Mouse (Mus musculus): ENCODE measurements around the gene Wdr27. TPM values are rescaled to one million over a fixed set of nuclear protein-coding genes. Genes with fewer than 3 reads are reported as not detected.
A peak's percentile ranks its signal among the peaks of the same experiment; 100 is the strongest.
"Not testable (repeated sequence)": the region's sequence is repeated elsewhere in the genome, so short reads cannot be mapped to it uniquely, and the experiment has no call there.

The Wdr27 gene
- total and polyA plus RNA-seq, 2 experiments from 2014 or later: 1.0 to 14.6 TPM

- ATAC-seq (ENCODE audit: low FRiP score): peak; percentile 85
- not testable (repeated sequence) for H3K27me3 ChIP-seq (ENCODE audit: insufficient read depth, low read length); DNase-seq (ENCODE audit: low spot score); H3K9me3 ChIP-seq (ENCODE audit: low read length); H3K36me3 ChIP-seq (ENCODE audit: insufficient read depth, low read length); H3K4me1 ChIP-seq (ENCODE audit: insufficient read depth, low read length)
- H3K27ac ChIP-seq (ENCODE audit: low read depth, low read length): peak within 1 kb of the TSS; percentile 43; the same call in 1 of the 2 replicates
- H3K9ac ChIP-seq (replicated peaks; ENCODE audit: low read length, poor library complexity, severe bottlenecking): peak within 1 kb of the TSS; percentile 62
- peak within 1 kb of the TSS; percentile 64 for H3K4me3 ChIP-seq (ENCODE audit: low read depth, low read length)
- WGBS: 0% methylated on average over 11 of the region's 100 CpGs
- peak within 1 kb of the TSS; percentile 95 for H3K4me2 ChIP-seq (ENCODE audit: low read depth, low read length, poor library complexity, severe bottlenecking)
Observed at GRCm38 (mm10) chr17:14960951-14961556, 18.1 kb upstream of the Wdr27 start, which contains the start of gene Phf10. TSS of gene Phf10 (minus strand) at chr17:14961273.

GRCm38 (mm10) chr17:14960520-14960919, 17.6 kb upstream of the Wdr27 start:
- under 1% methylated on average over 18 of the region's 23 CpGs for WGBS
- no peaks in the 10 kb centered on the region for H3K9me3 ChIP-seq (ENCODE audit: low read length)
- H3K27ac ChIP-seq (ENCODE audit: low read depth, low read length): no peak overlapping the region
- TF ChIP-seq CTCF (IDR thresholded peaks at IDR 0.05): no peak
- DNase-seq (ENCODE audit: low spot score) (no peak), ATAC-seq (ENCODE audit: low FRiP score) (0 out of 2 replicates have a peak, but pooled peaks have one; percentile 2)
- no peaks in the 10 kb centered on the region for H3K27me3 ChIP-seq (ENCODE audit: insufficient read depth, low read length)
- peak overlapping the region; percentile 95 for H3K4me2 ChIP-seq (ENCODE audit: low read depth, low read length, poor library complexity, severe bottlenecking)
- H3K4me1 ChIP-seq (ENCODE audit: insufficient read depth, low read length): peaks cover 3% of the 10 kb centered on the region; the same call in 1 of the 2 replicates
- H3K9ac ChIP-seq (replicated peaks; ENCODE audit: low read length, poor library complexity, severe bottlenecking): peak overlapping the region; percentile 44; the same call in 1 of the 2 replicates
- H3K36me3 ChIP-seq (ENCODE audit: insufficient read depth, low read length): no peaks in the 10 kb centered on the region
- H3K4me3 ChIP-seq (ENCODE audit: low read depth, low read length): peak overlapping the region; percentile 64

- Histone ChIP-seq H3K9me3 (ENCODE audit: low read length) (no peaks in the 10 kb centered on the region), H3K36me3 (ENCODE audit: insufficient read depth, low read length) (no peaks in the 10 kb centered on the region), H3K27ac (ENCODE audit: low read depth, low read length) (no peak overlapping the region), H3K9ac (replicated peaks; ENCODE audit: low read length, poor library complexity, severe bottlenecking) (0 out of 2 replicates have a peak overlapping the region, but pooled peaks have one; percentile 39), H3K4me2 (ENCODE audit: low read depth, low read length, poor library complexity, severe bottlenecking) (peak overlapping the region; percentile 54), H3K4me3 (ENCODE audit: low read depth, low read length) (peak overlapping the region; percentile 22), H3K27me3 (ENCODE audit: insufficient read depth, low read length) (no peaks in the 10 kb centered on the region), H3K4me1 (ENCODE audit: insufficient read depth, low read length) (peaks cover 3% of the 10 kb centered on the region; the same call in 1 of the 2 replicates)
- WGBS: 23% methylated on average over 3 of the region's 3 CpGs
- no peak for DNase-seq (ENCODE audit: low spot score)
- no peak for TF ChIP-seq CTCF (IDR thresholded peaks at IDR 0.05)
- no peak for ATAC-seq (ENCODE audit: low FRiP score)
Observed at GRCm38 (mm10) chr17:14959979-14960378, 17.0 kb upstream of the Wdr27 start.

- H3K4me1 ChIP-seq (ENCODE audit: insufficient read depth, low read length): peaks cover 3% of the 10 kb centered on the region; the same call in 1 of the 2 replicates
- no peak for DNase-seq (ENCODE audit: low spot score)
- no peaks in the 10 kb centered on the region for H3K27me3 ChIP-seq (ENCODE audit: insufficient read depth, low read length)
- 96% methylated on average over 5 of the region's 5 CpGs for WGBS
- H3K4me3 ChIP-seq (ENCODE audit: low read depth, low read length): no peak overlapping the region
- peaks cover 5% of the 10 kb centered on the region; the same call in 1 of the 2 replicates for H3K36me3 ChIP-seq (ENCODE audit: insufficient read depth, low read length)
- no peaks in the 10 kb centered on the region for H3K9me3 ChIP-seq (ENCODE audit: low read length)
- no peak for ATAC-seq (ENCODE audit: low FRiP score)
- H3K4me2 ChIP-seq (ENCODE audit: low read depth, low read length, poor library complexity, severe bottlenecking): no peak overlapping the region
- no peak for TF ChIP-seq CTCF (IDR thresholded peaks at IDR 0.05)
- no peak overlapping the region for H3K27ac ChIP-seq (ENCODE audit: low read depth, low read length)
- no peak overlapping the region for H3K9ac ChIP-seq (replicated peaks; ENCODE audit: low read length, poor library complexity, severe bottlenecking)
Observed at GRCm38 (mm10) chr17:14958686-14959327, 15.8 kb upstream of the Wdr27 start.

- Histone ChIP-seq H3K4me3 (ENCODE audit: low read depth, low read length) (no peak overlapping the region), H3K9ac (replicated peaks; ENCODE audit: low read length, poor library complexity, severe bottlenecking) (no peak overlapping the region), H3K27me3 (ENCODE audit: insufficient read depth, low read length) (no peaks in the 10 kb centered on the region), H3K36me3 (ENCODE audit: insufficient read depth, low read length) (peaks cover 31% of the 10 kb centered on the region), H3K4me2 (ENCODE audit: low read depth, low read length, poor library complexity, severe bottlenecking) (no peak overlapping the region), H3K9me3 (ENCODE audit: low read length) (no peaks in the 10 kb centered on the region), H3K4me1 (ENCODE audit: insufficient read depth, low read length) (no peaks in the 10 kb centered on the region), H3K27ac (ENCODE audit: low read depth, low read length) (no peak overlapping the region)
- WGBS: 93% methylated on average over 8 of the region's 8 CpGs
- ATAC-seq (ENCODE audit: low FRiP score): no peak
- TF ChIP-seq CTCF (IDR thresholded peaks at IDR 0.05): no peak
- DNase-seq (ENCODE audit: low spot score): no peak
Observed at GRCm38 (mm10) chr17:14953452-14953851, 10.5 kb upstream of the Wdr27 start.

All from midbrain, postnatal 0 days (tissue).